Mouse (Mus musculus) midbrain, embryonic 16.5 days (tissue): ENCODE results near the gene Unc5cl. TPM values are rescaled to one million over a fixed set of nuclear protein-coding genes. Genes with fewer than 3 reads are reported as not detected.

Experiments used
- ATAC-seq: fragments of 200-750 bp; cut with Nextera tagmentation; 2 replicates; pipeline ENCODE4 v1.8.0; 2017; ENCODE audit warnings: moderate TSS enrichment
- H3K27ac ChIP-seq: fragments of 300-500 bp; sonication (generic); 2 replicates; pipeline ENCODE4 v1.5.1; 2014; ENCODE audit warnings: mild to moderate bottlenecking, low read length, mixed read lengths
- H3K27me3 ChIP-seq: fragments of 300-500 bp; sonication (generic); 2 replicates; pipeline ENCODE4 v1.6.1; 2014; ENCODE audit warnings: low read depth, low read length, mixed read lengths; ENCODE audit not compliant: control insufficient read depth, insufficient read depth
- H3K36me3 ChIP-seq: fragments of 300-500 bp; sonication (generic); 2 replicates; pipeline ENCODE4 v1.6.1; 2014; ENCODE audit warnings: mild to moderate bottlenecking, low read length, moderate library complexity, mixed read lengths; ENCODE audit not compliant: control insufficient read depth, insufficient read depth
- H3K4me1 ChIP-seq: fragments of 300-500 bp; sonication (generic); 2 replicates; pipeline ENCODE4 v1.6.1; 2014; ENCODE audit warnings: mild to moderate bottlenecking, low read length, mixed read lengths; ENCODE audit not compliant: control insufficient read depth, insufficient read depth
- H3K4me2 ChIP-seq: fragments of 300-500 bp; sonication (generic); 2 replicates; pipeline ENCODE4 v1.6.1; 2014; ENCODE audit warnings: mild to moderate bottlenecking, low read length, mixed read lengths
- H3K4me3 ChIP-seq: fragments of 300-500 bp; sonication (generic); 2 replicates; pipeline ENCODE4 v1.5.1; 2014; ENCODE audit warnings: low read depth, mild to moderate bottlenecking, low read length, moderate library complexity, mixed read lengths
- H3K9ac ChIP-seq: fragments of 300-500 bp; sonication (generic); 2 replicates; pipeline ENCODE4 v1.6.1; 2014; ENCODE audit warnings: low read depth, low read length, mixed read lengths
- H3K9me3 ChIP-seq: fragments of 300-500 bp; sonication (generic); replicated peaks from 2 replicates; pipeline ENCODE4 v1.6.1; 2014; ENCODE audit warnings: mild to moderate bottlenecking, low read length, mixed read lengths; ENCODE audit not compliant: control insufficient read depth, poor library complexity, severe bottlenecking
- WGBS: fragments of 180-500 bp; shearing (Covaris S2); extraction: QIAGEN DNeasy Blood & Tissue Kit; methylation state at CpG from one replicate; pipeline ENCODE4 v1.1.7; 2014; 5-methylcytosine and 5-hydroxymethylcytosine counted together
- polyA plus RNA-seq: library from polyadenylated mRNA; unstranded; fragments of >200 nt; fragmentation: Nextera tagmentation; extraction: Ambion mirVana; gene quantifications from 2 replicates; pipeline ENCODE4 v1.2.1, GENCODE M21; 2015

Unc5cl gene
- polyA plus RNA-seq, 1 experiment from 2014 or later, result 0.21 TPM

GRCm38 (mm10) chr17:48437421-48437911, 17.2 kb upstream of the Unc5cl start:
- no peaks in the 10 kb centered on the region for H3K4me1 ChIP-seq
- H3K27ac ChIP-seq, result no peak overlapping the region
- H3K9me3 ChIP-seq, result no peaks in the 10 kb centered on the region
- no peak overlapping the region for H3K4me3 ChIP-seq
- 40% methylated on average over 7 of the region's 7 CpGs for WGBS
- no peak overlapping the region for H3K9ac ChIP-seq
- no peaks in the 10 kb centered on the region for H3K27me3 ChIP-seq
- no peaks in the 10 kb centered on the region for H3K36me3 ChIP-seq
- ATAC-seq, result no peak; the same call in 1 of the 2 replicates
- H3K4me2 ChIP-seq, result no peak overlapping the region

GRCm38 (mm10) chr17:48442745-48443457, 11.8 kb upstream of the Unc5cl start:
- Histone ChIP-seq H3K9ac (no peak overlapping the region), H3K4me1 (no peaks in the 10 kb centered on the region), H3K4me3 (no peak overlapping the region), H3K27ac (no peak overlapping the region), H3K36me3 (no peaks in the 10 kb centered on the region), H3K9me3 (no peaks in the 10 kb centered on the region), H3K27me3 (no peaks in the 10 kb centered on the region), H3K4me2 (no peak overlapping the region)
- 70% methylated on average over 7 of the region's 7 CpGs for WGBS
- ATAC-seq, result no peak

GRCm38 (mm10) chr17:48443542-48444145, 11.1 kb upstream of the Unc5cl start:
- ATAC-seq, result no peak
- no peak overlapping the region for H3K4me2 ChIP-seq
- WGBS, result 61% methylated on average over 16 of the region's 16 CpGs
- no peaks in the 10 kb centered on the region for H3K36me3 ChIP-seq
- H3K9ac ChIP-seq, result no peak overlapping the region
- no peak overlapping the region for H3K4me3 ChIP-seq
- no peaks in the 10 kb centered on the region for H3K9me3 ChIP-seq
- no peaks in the 10 kb centered on the region for H3K27me3 ChIP-seq
- no peaks in the 10 kb centered on the region for H3K4me1 ChIP-seq
- H3K27ac ChIP-seq, result no peak overlapping the region

GRCm38 (mm10) chr17:48447675-48448074, 7.0 kb upstream of the Unc5cl start:
- no peak overlapping the region for H3K9ac ChIP-seq
- H3K4me2 ChIP-seq, result no peak overlapping the region
- H3K27me3 ChIP-seq, result no peaks in the 10 kb centered on the region
- 75% methylated on average over 8 of the region's 8 CpGs for WGBS
- ATAC-seq, result no peak
- H3K27ac ChIP-seq, result no peak overlapping the region
- H3K9me3 ChIP-seq, result no peaks in the 10 kb centered on the region
- no peaks in the 10 kb centered on the region for H3K36me3 ChIP-seq
- H3K4me3 ChIP-seq, result no peak overlapping the region
- H3K4me1 ChIP-seq, result no peaks in the 10 kb centered on the region

GRCm38 (mm10) chr17:48450666-48451352, 3.9 kb upstream of the Unc5cl start:
- no peak overlapping the region for H3K4me3 ChIP-seq
- WGBS, result 67% methylated on average over 13 of the region's 13 CpGs
- no peak for ATAC-seq

GRCm38 (mm10) chr17:48451353-48451675, 3.4 kb upstream of the Unc5cl start, which contains the start of gene Tspo2:
Tspo2 (minus strand) TSS chr17:48451522.
- 70% methylated on average over 7 of the region's 7 CpGs for WGBS
- 0 out of 2 replicates have a peak within 1 kb of the TSS, but pooled peaks have one; percentile 9 for H3K27ac ChIP-seq
- ATAC-seq, result no peak
- H3K4me1 ChIP-seq, result no peaks in the 10 kb centered on the region
- H3K9ac ChIP-seq, result no peak within 1 kb of the TSS
- H3K4me3 ChIP-seq, result no peak within 1 kb of the TSS
- no peaks in the 10 kb centered on the region for H3K27me3 ChIP-seq
- H3K4me2 ChIP-seq, result peak within 1 kb of the TSS; percentile 14; the same call in 1 of the 2 replicates
- no peaks in the 10 kb centered on the region for H3K9me3 ChIP-seq
- no peaks in the 10 kb centered on the region for H3K36me3 ChIP-seq

More at GRCm38 (mm10) chr17:48450666-48451352, 3.9 kb upstream of the Unc5cl start:
- Histone ChIP-seq H3K4me1 (no peaks in the 10 kb centered on the region), H3K9ac (no peak overlapping the region), H3K27me3 (no peaks in the 10 kb centered on the region), H3K4me2 (peak overlapping the region; percentile 14; the same call in 1 of the 2 replicates), H3K27ac (no peak overlapping the region), H3K36me3 (no peaks in the 10 kb centered on the region), H3K9me3 (no peaks in the 10 kb centered on the region)

- no peak for ATAC-seq
- WGBS, result 59% methylated on average over 9 of the region's 9 CpGs
Measured at GRCm38 (mm10) chr17:48451753-48452444, 2.8 kb upstream of the Unc5cl start.

GRCm38 (mm10) chr17:48453489-48453888, 1.2 kb upstream of the Unc5cl start:
- ATAC-seq, result no peak
- H3K4me2 ChIP-seq, result no peak overlapping the region
- H3K4me1 ChIP-seq, result no peaks in the 10 kb centered on the region
- H3K27me3 ChIP-seq, result no peaks in the 10 kb centered on the region
- H3K9me3 ChIP-seq, result no peaks in the 10 kb centered on the region
- WGBS, result 75% methylated on average over 7 of the region's 7 CpGs
- H3K9ac ChIP-seq, result no peak overlapping the region
- no peak overlapping the region for H3K27ac ChIP-seq
- no peak overlapping the region for H3K4me3 ChIP-seq
- no peaks in the 10 kb centered on the region for H3K36me3 ChIP-seq

More at GRCm38 (mm10) chr17:48451753-48452444, 2.8 kb upstream of the Unc5cl start:
- H3K36me3 ChIP-seq, result no peaks in the 10 kb centered on the region
- no peaks in the 10 kb centered on the region for H3K4me1 ChIP-seq
- H3K4me2 ChIP-seq, result no peak overlapping the region
- H3K9ac ChIP-seq, result no peak overlapping the region
- H3K9me3 ChIP-seq, result no peaks in the 10 kb centered on the region
- H3K27me3 ChIP-seq, result no peaks in the 10 kb centered on the region
- H3K27ac ChIP-seq, result 0 out of 2 replicates have a peak overlapping the region, but pooled peaks have one; percentile 9
- no peak overlapping the region for H3K4me3 ChIP-seq
